Mouse (Mus musculus) kidney, embryonic 14.5 days (tissue): Measurements from ENCODE around the gene Tfap2c. TPM values are rescaled to one million over a fixed set of nuclear protein-coding genes. Genes with fewer than 3 reads are reported as not detected.

ENCODE experiments used
- ATAC-seq: fragments of 200-750 bp; cut with Nextera tagmentation; 2 replicates; pipeline ENCODE4 v1.8.0; 2017; ENCODE audit warnings: moderate number of reproducible peaks, mild to moderate bottlenecking, moderate TSS enrichment, moderate library complexity; ENCODE audit not compliant: low FRiP score, low TSS enrichment
- H3K27ac ChIP-seq: fragments of 300-500 bp; sonication (generic); 2 replicates; pipeline ENCODE4 v1.5.1; 2014; ENCODE audit warnings: low read depth, mild to moderate bottlenecking, low read length, moderate library complexity, mixed read lengths
- H3K27me3 ChIP-seq: fragments of 300-500 bp; sonication (generic); 2 replicates; pipeline ENCODE4 v1.6.1; 2014; ENCODE audit warnings: mild to moderate bottlenecking, low read length; ENCODE audit not compliant: control insufficient read depth, insufficient read depth
- H3K36me3 ChIP-seq: fragments of 300-500 bp; sonication (generic); 2 replicates; pipeline ENCODE4 v1.6.1; 2014; ENCODE audit warnings: low read length, mixed read lengths; ENCODE audit not compliant: control insufficient read depth, insufficient read depth
- H3K4me1 ChIP-seq: fragments of 300-500 bp; sonication (generic); 2 replicates; pipeline ENCODE4 v1.6.1; 2014; ENCODE audit warnings: low read length, mixed read lengths; ENCODE audit not compliant: control insufficient read depth, insufficient read depth
- H3K4me2 ChIP-seq: fragments of 300-500 bp; sonication (generic); replicated peaks from 2 replicates; pipeline ENCODE4 v1.6.1; 2014; ENCODE audit warnings: low read depth, mild to moderate bottlenecking, low read length
- H3K4me3 ChIP-seq: fragments of 300-500 bp; sonication (generic); 2 replicates; pipeline ENCODE4 v1.5.1; 2014; ENCODE audit warnings: mild to moderate bottlenecking, low read length
- H3K9ac ChIP-seq: fragments of 300-500 bp; sonication (generic); 2 replicates; pipeline ENCODE4 v1.6.1; 2014; ENCODE audit warnings: low read depth, mild to moderate bottlenecking, low read length, moderate library complexity
- H3K9me3 ChIP-seq: fragments of 300-500 bp; sonication (generic); 2 replicates; pipeline ENCODE4 v1.6.1; 2016; ENCODE audit warnings: low read length; ENCODE audit not compliant: control insufficient read depth
- WGBS: fragments of 180-500 bp; shearing (Covaris S2); extraction: QIAGEN DNeasy Blood & Tissue Kit; methylation state at CpG from one replicate; pipeline ENCODE4 v1.1.7; 2014; 5-methylcytosine and 5-hydroxymethylcytosine counted together
- polyA plus RNA-seq: library from polyadenylated mRNA; unstranded; fragments of >200 nt; fragmentation: Nextera tagmentation; extraction: Ambion mirVana; gene quantifications from 2 replicates; pipeline ENCODE4 v1.2.1, GENCODE M21; 2014

Gene Tfap2c
- polyA plus RNA-seq, 1 experiment from 2014 or later: 0.66 TPM

GRCm38 (mm10) chr2:172547807-172548586, 1.4 kb upstream of the Tfap2c start:
- Histone ChIP-seq H3K27ac (no peak overlapping the region), H3K9me3 (no peaks in the 10 kb centered on the region), H3K27me3 (peaks cover 95% of the 10 kb centered on the region), H3K36me3 (no peaks in the 10 kb centered on the region), H3K9ac (no peak overlapping the region), H3K4me2 (peak overlapping the region; percentile 26), H3K4me1 (peaks cover 9% of the 10 kb centered on the region), H3K4me3 (peak overlapping the region; percentile 18; the same call in 1 of the 2 replicates)
- ATAC-seq: no peak
- 3% methylated on average over 27 of the region's 27 CpGs for WGBS

- Histone ChIP-seq H3K9me3 (no peaks in the 10 kb centered on the region), H3K27me3 (peaks cover 96% of the 10 kb centered on the region), H3K4me2 (no peak overlapping the region; the same call in 1 of the 2 replicates), H3K9ac (no peak overlapping the region), H3K27ac (no peak overlapping the region), H3K36me3 (no peaks in the 10 kb centered on the region), H3K4me1 (peaks cover 9% of the 10 kb centered on the region), H3K4me3 (peak overlapping the region; percentile 43)
- ATAC-seq: 0 out of 2 replicates have a peak, but pooled peaks have one; percentile 8
- under 1% methylated on average over 27 of the region's 27 CpGs for WGBS
Observed at GRCm38 (mm10) chr2:172548672-172549255, 629 bp upstream of the Tfap2c start.

- WGBS: under 1% methylated on average over 55 of the region's 62 CpGs
- H3K4me2 ChIP-seq: peak overlapping the region; percentile 60
- no peaks in the 10 kb centered on the region for H3K36me3 ChIP-seq
- H3K9me3 ChIP-seq: no peaks in the 10 kb centered on the region
- peak; percentile 17; the same call in 1 of the 2 replicates for ATAC-seq
- H3K4me3 ChIP-seq: peak overlapping the region; percentile 43
- peaks cover 9% of the 10 kb centered on the region for H3K4me1 ChIP-seq
- H3K27me3 ChIP-seq: peaks cover 93% of the 10 kb centered on the region
- H3K27ac ChIP-seq: no peak overlapping the region
- H3K9ac ChIP-seq: peak overlapping the region; percentile 2; the same call in 1 of the 2 replicates
Observed at GRCm38 (mm10) chr2:172550364-172551080, 1.1 kb downstream of the Tfap2c start.

- under 1% methylated on average over 57 of the region's 57 CpGs for WGBS
- H3K27ac ChIP-seq: no peak overlapping the region
- H3K4me1 ChIP-seq: peaks cover 9% of the 10 kb centered on the region
- peak overlapping the region; percentile 60 for H3K4me2 ChIP-seq
- H3K4me3 ChIP-seq: peak overlapping the region; percentile 43
- H3K36me3 ChIP-seq: no peaks in the 10 kb centered on the region
- H3K27me3 ChIP-seq: peaks cover 90% of the 10 kb centered on the region
- ATAC-seq: no peak
- 0 out of 2 replicates have a peak overlapping the region, but pooled peaks have one; percentile 2 for H3K9ac ChIP-seq
- no peaks in the 10 kb centered on the region for H3K9me3 ChIP-seq
Observed at GRCm38 (mm10) chr2:172551081-172551720, 1.8 kb downstream of the Tfap2c start.

- peaks cover 9% of the 10 kb centered on the region for H3K4me1 ChIP-seq
- no peak for ATAC-seq
- H3K27me3 ChIP-seq: peaks cover 85% of the 10 kb centered on the region
- H3K9ac ChIP-seq: no peak overlapping the region
- WGBS: 5% methylated on average over 14 of the region's 14 CpGs
- peak overlapping the region; percentile 43 for H3K4me3 ChIP-seq
- H3K4me2 ChIP-seq: peak overlapping the region; percentile 60
- H3K9me3 ChIP-seq: no peaks in the 10 kb centered on the region
- H3K27ac ChIP-seq: no peak overlapping the region
- no peaks in the 10 kb centered on the region for H3K36me3 ChIP-seq
Observed at GRCm38 (mm10) chr2:172551872-172552271, 2.5 kb downstream of the Tfap2c start.

GRCm38 (mm10) chr2:172552666-172553065, 3.3 kb downstream of the Tfap2c start:
- Histone ChIP-seq H3K27me3 (peaks cover 82% of the 10 kb centered on the region), H3K9ac (no peak overlapping the region), H3K4me1 (peaks cover 9% of the 10 kb centered on the region), H3K4me2 (no peak overlapping the region), H3K27ac (no peak overlapping the region), H3K9me3 (no peaks in the 10 kb centered on the region), H3K4me3 (no peak overlapping the region), H3K36me3 (no peaks in the 10 kb centered on the region)
- ATAC-seq: no peak
- 8% methylated on average over 6 of the region's 6 CpGs for WGBS

- Histone ChIP-seq H3K27me3 (peaks cover 73% of the 10 kb centered on the region), H3K4me3 (no peak overlapping the region), H3K9me3 (no peaks in the 10 kb centered on the region), H3K4me1 (peaks cover 16% of the 10 kb centered on the region), H3K27ac (no peak overlapping the region), H3K9ac (no peak overlapping the region), H3K4me2 (no peak overlapping the region), H3K36me3 (no peaks in the 10 kb centered on the region)
- ATAC-seq: no peak
- WGBS: 83% methylated on average over 9 of the region's 9 CpGs
Observed at GRCm38 (mm10) chr2:172554211-172554610, 4.8 kb downstream of the Tfap2c start.

GRCm38 (mm10) chr2:172558674-172559468, 9.5 kb downstream of the Tfap2c start:
- H3K4me2 ChIP-seq: no peak overlapping the region
- H3K27me3 ChIP-seq: peaks cover 39% of the 10 kb centered on the region
- peak; percentile 29; the same call in 1 of the 2 replicates for ATAC-seq

More at GRCm38 (mm10) chr2:172558674-172559468, 9.5 kb downstream of the Tfap2c start:
- H3K9ac ChIP-seq: no peak overlapping the region
- WGBS: 41% methylated on average over 21 of the region's 21 CpGs
- H3K9me3 ChIP-seq: no peaks in the 10 kb centered on the region
- 0 out of 2 replicates have a peak, but pooled peaks cover 7% of the 10 kb centered on the region for H3K4me1 ChIP-seq
- no peak overlapping the region for H3K4me3 ChIP-seq
- H3K36me3 ChIP-seq: no peaks in the 10 kb centered on the region
- no peak overlapping the region for H3K27ac ChIP-seq
